Mouse (Mus musculus): ENCODE results near the gene 4930518I15Rik. TPM values are rescaled to one million over a fixed set of nuclear protein-coding genes. Genes with fewer than 3 reads are reported as not detected.

Gene 4930518I15Rik
- polyA plus RNA-seq, 1 experiment from 2014 or later: 2.4 TPM

DNA sequence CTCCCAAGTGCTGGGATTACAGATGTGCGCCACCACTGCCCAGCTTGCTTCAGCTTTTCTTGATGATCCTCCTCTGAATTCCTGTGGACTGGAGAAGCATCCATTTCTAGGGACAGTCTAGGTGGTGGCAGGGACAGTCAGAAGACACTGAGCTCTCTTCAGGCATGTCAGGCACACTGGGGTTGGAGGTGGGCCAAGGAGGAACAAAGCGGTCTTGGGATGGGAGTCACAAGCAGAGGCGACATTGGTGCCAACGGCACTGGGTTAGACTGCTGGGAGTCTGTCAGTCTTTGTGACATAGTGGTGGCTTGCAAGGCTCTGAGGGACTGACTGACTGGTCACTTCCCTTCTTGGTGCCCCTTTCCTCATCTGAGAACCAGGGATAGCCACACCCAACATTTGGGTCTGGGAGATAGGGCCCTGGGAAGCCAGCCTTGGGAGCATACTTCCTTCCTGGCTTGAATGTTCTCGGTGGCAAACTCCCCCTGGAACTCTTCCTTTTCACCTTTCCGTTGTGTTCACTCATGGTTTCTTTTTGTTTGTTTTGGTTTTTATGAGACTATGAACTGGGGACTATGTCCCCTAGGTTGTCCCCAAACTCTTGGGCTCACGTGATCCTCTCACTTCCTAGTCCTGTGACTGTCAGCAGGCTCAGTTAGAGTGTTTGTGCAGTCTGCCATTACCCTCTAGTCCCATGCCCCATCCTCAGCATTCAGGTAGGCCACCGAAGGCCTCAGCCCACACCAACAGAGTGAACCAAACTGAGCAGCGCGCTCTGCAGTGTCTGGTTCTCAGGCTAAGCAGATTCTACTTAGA lies 26.9 kb upstream of the 4930518I15Rik start:
- Histone ChIP-seq H3K27ac (replicated peaks) (no peak overlapping the region), H3K9ac (ENCODE audit: low read length) (no peak overlapping the region), H3K4me2 (replicated peaks; ENCODE audit: low read depth) (no peak overlapping the region), H3K9me3 (ENCODE audit: control insufficient read depth, low read length) (no peaks in the 10 kb centered on the region), H3K4me3 (ENCODE audit: low read depth, low read length) (no peak overlapping the region), H3K27me3 (ENCODE audit: control insufficient read depth, insufficient read depth, low read length) (no peaks in the 10 kb centered on the region), H3K4me1 (replicated peaks; ENCODE audit: control insufficient read depth, insufficient read depth) (no peaks in the 10 kb centered on the region), H3K36me3 (ENCODE audit: control insufficient read depth, insufficient read depth, low read length) (no peaks in the 10 kb centered on the region)
- TF ChIP-seq EP300 (optimal IDR thresholded peaks at IDR 0.05) (no peak), CTCF (IDR thresholded peaks at IDR 0.05; ENCODE audit: low read depth) (no peak)
- no peak for ATAC-seq (ENCODE audit: low FRiP score, low TSS enrichment)
- DNase-seq (ENCODE audit: low spot score): no peak
- 79% methylated on average over 10 of the region's 10 CpGs for WGBS

GRCm38 (mm10) chr2:156882431-156883001 lies 24.8 kb upstream of the 4930518I15Rik start:
- ATAC-seq (ENCODE audit: low FRiP score, low TSS enrichment) (no peak), DNase-seq (ENCODE audit: low spot score) (no peak)
- no peaks in the 10 kb centered on the region for H3K9me3 ChIP-seq (ENCODE audit: control insufficient read depth, low read length)
- H3K4me1 ChIP-seq (replicated peaks; ENCODE audit: control insufficient read depth, insufficient read depth): no peaks in the 10 kb centered on the region
- no peak overlapping the region for H3K4me3 ChIP-seq (ENCODE audit: low read depth, low read length)
- no peak overlapping the region for H3K4me2 ChIP-seq (replicated peaks; ENCODE audit: low read depth)
- 27% methylated on average over 10 of the region's 10 CpGs for WGBS
- no peaks in the 10 kb centered on the region for H3K36me3 ChIP-seq (ENCODE audit: control insufficient read depth, insufficient read depth, low read length)
- no peak for TF ChIP-seq EP300 (optimal IDR thresholded peaks at IDR 0.05)
- TF ChIP-seq CTCF (IDR thresholded peaks at IDR 0.05; ENCODE audit: low read depth): no peak
- no peaks in the 10 kb centered on the region for H3K27me3 ChIP-seq (ENCODE audit: control insufficient read depth, insufficient read depth, low read length)
- H3K27ac ChIP-seq (replicated peaks): no peak overlapping the region
- H3K9ac ChIP-seq (ENCODE audit: low read length): no peak overlapping the region

- 92% methylated on average over 3 of the region's 3 CpGs for WGBS
- Histone ChIP-seq H3K9ac (ENCODE audit: low read length) (no peak overlapping the region), H3K9me3 (ENCODE audit: control insufficient read depth, low read length) (no peaks in the 10 kb centered on the region), H3K27me3 (ENCODE audit: control insufficient read depth, insufficient read depth, low read length) (no peaks in the 10 kb centered on the region), H3K4me3 (ENCODE audit: low read depth, low read length) (no peak overlapping the region), H3K4me1 (replicated peaks; ENCODE audit: control insufficient read depth, insufficient read depth) (no peaks in the 10 kb centered on the region), H3K36me3 (ENCODE audit: control insufficient read depth, insufficient read depth, low read length) (peaks cover 4% of the 10 kb centered on the region; the same call in 1 of the 2 replicates), H3K27ac (replicated peaks) (no peak overlapping the region), H3K4me2 (replicated peaks; ENCODE audit: low read depth) (no peak overlapping the region)
- ATAC-seq (ENCODE audit: low FRiP score, low TSS enrichment) (no peak), DNase-seq (ENCODE audit: low spot score) (no peak)
- TF ChIP-seq CTCF (IDR thresholded peaks at IDR 0.05; ENCODE audit: low read depth) (no peak), EP300 (optimal IDR thresholded peaks at IDR 0.05) (no peak)
Measured at GRCm38 (mm10) chr2:156879541-156879940, 21.8 kb upstream of the 4930518I15Rik start.

- TF ChIP-seq EP300 (optimal IDR thresholded peaks at IDR 0.05) (no peak), CTCF (IDR thresholded peaks at IDR 0.05; ENCODE audit: low read depth) (no peak)
- WGBS: 52% methylated on average over 9 of the region's 9 CpGs
- H3K9ac ChIP-seq (ENCODE audit: low read length): no peak overlapping the region
Measured at GRCm38 (mm10) chr2:156877726-156878125, 20.0 kb upstream of the 4930518I15Rik start.

GRCm38 (mm10) chr2:156874760-156875510 lies 17.2 kb upstream of the 4930518I15Rik start:
- WGBS: 97% methylated on average over 4 of the region's 4 CpGs
- ATAC-seq (ENCODE audit: low FRiP score, low TSS enrichment) (no peak), DNase-seq (ENCODE audit: low spot score) (no peak)
- Histone ChIP-seq H3K9me3 (ENCODE audit: control insufficient read depth, low read length) (no peaks in the 10 kb centered on the region), H3K4me3 (ENCODE audit: low read depth, low read length) (no peak overlapping the region), H3K4me2 (replicated peaks; ENCODE audit: low read depth) (no peak overlapping the region), H3K4me1 (replicated peaks; ENCODE audit: control insufficient read depth, insufficient read depth) (no peaks in the 10 kb centered on the region), H3K27ac (replicated peaks) (no peak overlapping the region), H3K27me3 (ENCODE audit: control insufficient read depth, insufficient read depth, low read length) (no peaks in the 10 kb centered on the region), H3K36me3 (ENCODE audit: control insufficient read depth, insufficient read depth, low read length) (peaks cover 12% of the 10 kb centered on the region; the same call in 1 of the 2 replicates), H3K9ac (ENCODE audit: low read length) (no peak overlapping the region)
- no peak for TF ChIP-seq EP300 (optimal IDR thresholded peaks at IDR 0.05)
- no peak for TF ChIP-seq CTCF (IDR thresholded peaks at IDR 0.05; ENCODE audit: low read depth)

More at GRCm38 (mm10) chr2:156877726-156878125, 20.0 kb upstream of the 4930518I15Rik start:
- H3K36me3 ChIP-seq (ENCODE audit: control insufficient read depth, insufficient read depth, low read length): peaks cover 12% of the 10 kb centered on the region; the same call in 1 of the 2 replicates
- H3K27me3 ChIP-seq (ENCODE audit: control insufficient read depth, insufficient read depth, low read length): no peaks in the 10 kb centered on the region
- ATAC-seq (ENCODE audit: low FRiP score, low TSS enrichment) (no peak), DNase-seq (ENCODE audit: low spot score) (no peak)
- no peaks in the 10 kb centered on the region for H3K9me3 ChIP-seq (ENCODE audit: control insufficient read depth, low read length)
- H3K4me2 ChIP-seq (replicated peaks; ENCODE audit: low read depth): no peak overlapping the region
- no peak overlapping the region for H3K27ac ChIP-seq (replicated peaks)
- no peak overlapping the region for H3K4me3 ChIP-seq (ENCODE audit: low read depth, low read length)
- H3K4me1 ChIP-seq (replicated peaks; ENCODE audit: control insufficient read depth, insufficient read depth): no peaks in the 10 kb centered on the region
